Mouse (Mus musculus) lung, postnatal 25 days (tissue): ENCODE data around the gene 5530401A14Rik.

Source experiments
- DNase-seq: peaks from one replicate; pipeline ENCODE4 v3.0.0; 2022; ENCODE audit warnings: low spot score

The 5530401A14Rik gene

DNA sequence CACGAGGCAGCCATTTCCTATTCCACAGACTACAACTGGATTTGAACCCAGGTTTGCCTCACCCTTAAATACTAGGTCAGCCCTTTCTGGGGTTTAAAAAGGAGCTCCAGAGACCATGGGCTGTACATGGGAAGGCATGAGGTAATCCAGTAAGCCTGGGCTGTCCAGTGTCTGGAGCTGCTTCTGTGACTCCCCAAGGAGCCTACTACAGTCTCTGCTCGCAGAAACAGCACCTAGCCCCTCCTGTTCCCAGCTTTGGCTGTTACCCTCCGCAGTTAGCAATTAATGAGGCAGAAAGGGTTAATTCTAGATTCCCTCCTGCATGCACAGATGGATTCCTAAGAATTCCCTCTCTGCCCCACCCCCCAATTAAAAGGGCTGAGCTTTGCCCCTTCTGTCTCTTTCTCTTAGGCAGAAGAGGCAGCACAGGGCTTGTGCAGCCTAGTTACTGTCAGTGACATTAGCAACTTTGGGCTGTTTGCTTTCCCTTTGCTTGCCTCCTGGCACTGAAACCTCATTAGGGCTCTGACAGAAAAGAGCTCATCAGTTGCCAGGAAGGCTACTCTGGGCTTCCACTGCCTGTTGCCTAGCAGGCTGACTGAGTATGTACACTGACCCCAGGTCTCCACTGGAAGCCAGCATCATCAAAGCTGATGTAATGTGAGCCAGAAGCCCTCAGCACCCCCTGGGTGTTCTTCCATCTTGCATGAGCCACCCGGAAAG is at the start of gene 5530401A14Rik:
Gene 5530401A14Rik (plus strand): TSS at position 424 of the 723 bp plus-strand sequence.
- DNase-seq = no peak

DNA sequence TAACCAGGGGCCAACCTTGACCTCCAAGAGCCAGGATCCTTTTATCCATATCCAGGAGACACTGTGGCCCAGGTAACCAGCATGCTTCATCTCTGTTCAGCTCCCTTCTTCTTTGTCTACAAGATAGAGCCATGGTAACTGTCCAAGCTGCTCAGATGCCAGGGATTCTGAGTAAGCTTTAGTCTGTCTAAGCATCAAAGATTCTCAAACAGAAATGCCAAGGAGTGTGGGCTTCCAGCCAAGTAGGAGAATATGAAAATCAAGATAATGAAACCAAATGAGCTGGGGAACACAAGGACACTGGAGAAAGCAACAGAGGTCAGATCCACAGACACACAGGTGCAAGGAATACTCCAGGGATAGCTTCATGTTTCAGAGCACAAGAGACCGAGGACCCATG is 45.7 kb upstream of the 5530401A14Rik start:
- no peak for DNase-seq

DNA sequence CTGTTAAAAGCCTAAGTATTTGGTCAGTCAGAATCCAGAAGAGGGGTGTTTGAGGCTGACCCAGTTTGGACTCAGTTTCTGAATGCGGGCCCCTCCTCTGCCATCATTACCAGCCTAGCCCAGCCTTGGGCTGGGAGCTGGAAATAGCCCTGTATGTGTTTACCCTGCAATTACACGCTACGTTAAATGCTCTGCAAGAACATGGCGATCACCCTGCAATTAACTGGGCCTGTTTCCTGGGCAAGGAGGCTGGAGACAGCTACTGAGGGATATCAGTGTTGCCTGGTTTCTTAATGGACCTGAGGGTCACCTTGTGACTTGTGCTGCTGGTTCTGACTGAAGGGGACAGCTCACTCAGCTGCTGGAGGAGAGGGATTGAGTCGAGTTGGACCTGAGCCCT is 43.9 kb upstream of the 5530401A14Rik start:
- no peak for DNase-seq

DNA sequence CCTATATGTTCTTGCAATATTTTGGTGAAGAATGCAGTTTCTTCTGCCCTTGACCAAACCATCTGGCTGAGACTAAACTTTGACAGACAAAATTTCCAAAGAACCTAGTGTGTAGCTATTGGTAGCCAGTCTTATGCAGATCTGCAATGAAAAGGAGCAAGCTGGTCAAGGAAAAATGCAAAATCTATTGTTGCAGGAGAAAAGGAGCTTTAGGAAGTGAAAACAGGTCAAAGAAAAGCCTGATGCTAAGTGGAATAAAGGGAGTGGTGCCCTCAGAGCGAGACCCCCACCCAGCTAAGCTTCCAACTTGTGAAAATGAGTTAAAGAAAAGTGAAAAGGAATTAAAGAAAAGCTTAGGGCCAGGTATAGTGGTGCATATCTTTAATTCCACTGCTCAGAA is 28.1 kb upstream of the 5530401A14Rik start:
- DNase-seq = no peak

DNA sequence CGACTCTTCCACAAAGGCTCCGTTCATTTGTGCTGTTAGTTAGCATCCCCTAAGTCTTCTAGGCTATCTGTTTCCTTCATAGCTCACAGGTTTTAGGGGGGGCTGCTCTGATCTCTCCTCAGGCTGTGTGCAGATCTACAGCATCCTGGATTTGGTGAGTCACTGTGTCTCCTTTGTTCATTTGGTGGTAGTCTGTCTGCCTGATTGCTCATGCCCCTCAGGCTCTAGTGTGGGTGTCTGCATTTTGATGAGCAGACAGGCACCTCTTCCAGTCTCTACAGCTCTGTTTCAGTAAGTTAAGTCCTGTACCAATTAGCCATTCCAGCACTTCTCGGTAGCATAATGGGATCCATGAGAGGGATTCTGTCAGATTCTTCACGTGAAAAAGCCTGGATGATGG is 22.0 kb upstream of the 5530401A14Rik start:
- no peak for DNase-seq

DNA sequence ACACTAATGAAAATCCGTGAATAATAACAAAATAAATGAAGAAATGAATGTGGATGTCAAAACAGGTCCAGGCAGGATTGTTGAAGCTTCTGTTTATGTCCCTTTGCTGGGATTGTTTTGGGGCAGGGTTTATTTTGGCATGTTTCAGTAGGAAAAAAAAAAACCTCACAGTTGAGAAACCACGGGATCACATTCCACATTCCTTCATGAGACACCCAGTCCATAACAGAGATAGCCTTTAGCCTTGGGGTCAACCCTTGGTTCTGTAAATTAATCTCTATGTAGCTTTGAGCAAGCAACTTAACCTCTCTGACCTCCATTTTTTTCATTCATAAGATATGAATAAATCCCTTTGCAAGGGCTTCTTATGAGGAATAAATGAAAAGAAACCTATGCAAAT is 19.5 kb upstream of the 5530401A14Rik start:
- DNase-seq = no peak

DNA sequence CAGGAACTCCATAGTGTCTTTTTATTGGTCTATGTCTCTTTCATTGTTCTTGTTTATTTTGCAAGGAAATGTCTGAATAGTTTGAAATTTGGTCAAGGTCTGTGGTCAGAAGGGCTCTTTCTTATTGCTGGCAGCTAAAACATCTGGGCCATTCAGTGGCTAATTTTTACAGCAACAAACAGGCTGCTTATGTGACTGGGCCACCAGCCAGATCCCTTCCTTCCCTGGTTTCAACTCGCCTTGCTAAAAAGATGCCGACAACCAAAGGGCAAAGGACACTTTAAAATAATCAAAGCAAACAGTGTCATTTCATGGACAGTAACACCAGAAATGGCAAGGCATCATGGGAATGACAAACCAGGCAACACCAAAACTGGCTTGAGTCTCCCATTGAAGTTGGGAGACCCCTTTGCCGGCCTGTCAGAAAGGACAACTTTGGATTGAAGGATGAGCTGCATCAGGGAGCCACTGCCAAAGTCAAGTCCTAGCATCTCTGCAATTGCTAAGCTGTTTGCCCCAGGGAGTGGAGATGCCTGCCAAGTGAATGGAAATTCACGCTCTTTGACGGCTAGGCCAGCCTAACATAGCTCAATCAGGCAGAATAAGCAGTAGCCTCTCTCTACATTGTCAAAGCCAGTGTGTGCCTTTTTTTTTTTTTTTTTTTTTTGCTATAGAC is 15.3 kb upstream of the 5530401A14Rik start:
- peak; percentile 18 for DNase-seq

DNA sequence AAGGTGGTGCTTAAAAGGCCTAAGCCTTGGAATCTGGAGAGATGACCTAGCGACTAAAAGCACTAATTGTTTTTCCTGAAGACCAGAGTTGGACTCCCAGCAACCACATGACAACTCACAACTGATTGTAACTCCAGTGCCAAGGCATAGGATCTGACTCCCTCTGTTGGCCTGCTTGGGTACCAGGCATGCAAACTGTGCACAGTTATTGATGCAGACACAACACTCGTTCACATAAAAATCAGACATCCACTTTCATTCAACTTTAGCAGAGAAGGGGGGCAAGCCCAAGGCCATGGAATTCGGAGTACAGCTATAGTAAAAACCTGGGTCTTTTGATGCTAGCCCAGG is 14.8 kb upstream of the 5530401A14Rik start:
- DNase-seq = no peak

DNA sequence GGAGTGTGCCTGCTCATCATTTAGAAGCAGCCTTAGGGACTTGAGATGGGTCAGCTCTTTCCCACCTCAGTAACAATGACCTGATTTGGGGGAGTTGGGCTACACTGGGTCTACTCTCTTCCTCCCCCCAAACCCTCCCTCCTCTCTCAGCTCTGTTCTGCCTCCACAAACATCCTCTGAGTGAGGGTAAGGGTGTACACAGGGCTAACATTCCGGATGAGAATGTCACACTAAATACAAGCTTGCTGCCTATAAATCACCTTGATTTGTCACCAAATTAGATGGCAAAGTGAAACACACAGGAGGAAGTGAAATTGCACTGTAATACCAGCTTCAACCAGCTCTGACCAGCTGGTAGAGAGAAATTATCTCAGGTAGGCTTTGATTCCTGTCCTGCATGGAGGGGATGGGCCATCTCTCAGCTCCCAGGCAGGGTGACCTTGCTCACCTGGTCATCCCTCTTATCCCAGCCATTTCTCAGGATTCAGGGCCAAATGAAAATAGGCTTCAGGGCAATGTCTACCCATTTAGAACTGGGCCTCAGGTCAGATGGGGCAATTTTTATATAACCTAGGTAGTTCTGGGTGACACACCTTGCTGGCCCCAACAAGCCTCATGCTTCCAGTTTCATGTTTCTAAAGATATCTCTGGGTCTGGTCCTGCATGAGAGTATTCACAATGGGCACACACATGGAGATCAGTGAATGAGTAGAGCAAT is 12.5 kb upstream of the 5530401A14Rik start:
- no peak for DNase-seq

DNA sequence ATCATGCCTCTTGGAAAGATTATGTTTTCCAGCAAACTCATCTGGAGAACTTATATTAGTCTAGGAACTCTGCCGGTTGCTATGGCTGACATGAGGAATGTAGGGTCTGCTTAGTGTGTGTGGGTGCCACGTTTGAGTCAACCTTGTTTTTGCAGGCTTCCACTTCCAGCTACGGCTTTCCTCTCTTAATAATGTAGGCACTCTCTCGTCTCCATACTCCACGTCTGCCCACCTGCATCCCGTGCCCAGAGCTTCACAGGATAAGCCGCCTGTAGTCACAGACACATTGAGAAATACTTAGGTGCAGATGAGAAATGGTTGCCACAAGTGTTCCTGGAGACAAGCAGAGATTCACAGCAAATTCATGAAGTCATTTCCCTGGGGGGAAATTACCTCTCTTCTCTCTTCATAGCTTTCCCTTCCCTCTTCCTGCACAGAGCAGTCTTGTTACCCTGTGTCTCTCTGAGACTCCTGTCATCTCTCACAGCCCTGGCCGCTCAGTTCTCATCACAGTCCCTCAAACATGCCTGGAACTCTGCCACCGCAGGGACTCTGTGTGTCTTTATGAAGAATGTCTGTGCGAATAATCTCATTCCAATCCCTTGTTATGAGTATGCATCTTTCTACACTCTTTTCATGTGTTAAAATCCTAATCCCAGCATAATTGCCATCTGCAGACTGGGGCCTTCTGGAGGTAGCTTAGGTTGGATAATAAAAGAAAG is 5.3 kb downstream of the 5530401A14Rik start:
- DNase-seq = no peak

DNA sequence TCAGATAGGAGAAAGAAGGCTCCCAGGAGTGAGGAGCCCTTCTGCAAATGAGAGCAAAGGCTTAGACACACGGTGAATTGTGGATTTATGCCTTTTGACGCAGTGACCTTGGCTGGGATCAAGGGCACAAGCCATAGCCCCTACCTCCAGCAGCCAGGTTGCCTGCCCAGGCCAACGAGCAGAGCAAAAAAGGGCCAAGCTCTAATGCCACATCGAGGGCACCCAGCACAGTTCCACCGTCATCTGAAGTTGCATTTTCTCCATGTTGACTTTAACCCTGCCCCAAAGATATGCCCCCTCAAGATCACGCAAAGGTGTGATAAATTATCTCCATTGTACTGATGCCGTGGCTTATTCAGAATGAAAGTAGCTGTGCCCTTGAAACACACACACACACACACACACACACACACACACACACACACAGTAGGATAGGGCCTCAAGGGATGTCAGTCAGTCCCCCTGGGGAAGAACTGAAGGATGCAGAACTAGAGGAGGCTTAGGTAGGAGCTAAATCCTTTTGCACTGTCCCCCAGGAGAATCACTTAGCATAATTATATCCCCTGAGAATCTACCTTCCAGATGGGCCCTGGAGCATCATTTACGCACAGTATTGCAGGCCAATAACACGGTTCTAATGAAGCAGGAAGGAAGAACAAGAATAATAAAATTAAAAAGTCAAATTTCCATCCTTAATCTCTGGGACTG is 11.2 kb downstream of the 5530401A14Rik start:
- DNase-seq = no peak

DNA sequence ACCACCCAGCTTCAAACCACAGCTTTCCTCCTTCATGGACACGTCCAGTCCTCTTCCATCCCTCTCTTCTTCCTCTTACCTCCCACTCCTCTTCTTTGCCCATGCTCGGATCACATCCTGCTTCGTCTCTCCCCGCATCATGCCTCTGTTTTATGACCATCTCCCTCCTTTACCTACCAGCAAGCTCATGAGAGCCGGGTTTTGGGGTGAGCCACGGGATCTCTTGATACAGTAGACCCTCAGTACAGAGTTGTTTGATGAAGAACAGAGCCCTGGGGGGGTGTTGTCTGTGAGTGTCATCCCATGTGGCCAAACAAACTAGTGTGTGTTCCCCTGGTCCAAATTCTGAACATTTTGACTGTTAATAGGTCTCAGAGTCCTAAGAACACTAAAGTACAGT is 36.0 kb downstream of the 5530401A14Rik start:
- no peak for DNase-seq

DNA sequence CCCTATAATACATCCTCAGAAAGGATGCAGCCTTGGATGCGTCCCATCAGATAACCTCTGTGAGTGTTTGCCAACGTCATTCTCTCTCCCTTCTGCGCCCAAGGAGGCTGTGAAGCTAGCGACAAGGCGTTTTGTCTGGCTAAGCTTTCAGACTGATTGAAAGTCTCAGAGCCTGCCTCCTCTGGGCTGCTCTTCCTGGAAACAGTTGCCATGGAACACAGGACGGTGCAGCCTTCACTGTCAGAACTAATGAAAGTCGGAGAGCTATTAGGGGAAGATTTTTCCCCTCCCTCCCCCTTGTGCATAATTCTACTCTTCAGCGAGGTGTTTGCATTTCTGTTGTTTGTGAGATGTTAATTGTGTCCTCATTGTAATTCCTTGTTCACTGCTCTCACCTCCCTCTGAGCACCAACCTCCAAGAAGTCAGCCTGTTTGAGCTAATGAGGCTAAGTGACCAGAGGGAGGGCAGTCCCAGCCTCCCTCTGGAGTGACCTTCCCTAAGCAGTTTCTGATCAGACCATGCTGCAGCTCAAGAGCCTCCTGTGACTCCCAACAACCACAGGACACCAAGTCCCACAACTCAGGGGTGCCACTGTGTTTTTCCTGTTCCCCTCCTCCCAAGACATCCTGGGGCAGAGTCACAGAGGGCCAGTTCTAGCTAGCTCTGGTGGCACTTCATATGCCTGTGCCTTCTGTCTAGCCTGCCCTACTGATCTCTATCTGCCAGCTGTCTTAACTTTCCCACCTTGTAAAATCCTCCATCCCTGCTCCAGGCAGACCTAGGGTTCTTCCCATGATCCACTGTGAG is 37.3 kb downstream of the 5530401A14Rik start:
- no peak for DNase-seq

DNA sequence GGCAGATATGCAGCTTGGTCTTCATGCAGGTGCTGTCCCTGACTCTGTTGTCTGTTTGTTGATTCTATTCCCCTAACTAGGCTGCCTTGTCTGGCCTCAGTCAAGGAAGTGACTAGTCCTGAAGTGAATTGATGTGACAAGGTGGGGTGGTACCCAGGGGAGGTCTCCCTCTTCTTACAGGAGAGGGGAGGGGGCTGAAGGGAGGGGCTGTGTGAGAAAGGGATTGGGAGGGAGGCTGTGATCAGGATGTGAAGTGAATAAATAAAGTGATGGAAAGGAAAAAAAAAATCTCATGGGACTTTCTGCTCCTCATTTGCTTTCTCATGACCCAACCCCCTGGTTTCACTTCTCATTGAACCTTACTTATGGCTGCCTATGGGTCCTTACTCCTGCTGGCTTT is 41.8 kb downstream of the 5530401A14Rik start:
- DNase-seq = no peak

DNA sequence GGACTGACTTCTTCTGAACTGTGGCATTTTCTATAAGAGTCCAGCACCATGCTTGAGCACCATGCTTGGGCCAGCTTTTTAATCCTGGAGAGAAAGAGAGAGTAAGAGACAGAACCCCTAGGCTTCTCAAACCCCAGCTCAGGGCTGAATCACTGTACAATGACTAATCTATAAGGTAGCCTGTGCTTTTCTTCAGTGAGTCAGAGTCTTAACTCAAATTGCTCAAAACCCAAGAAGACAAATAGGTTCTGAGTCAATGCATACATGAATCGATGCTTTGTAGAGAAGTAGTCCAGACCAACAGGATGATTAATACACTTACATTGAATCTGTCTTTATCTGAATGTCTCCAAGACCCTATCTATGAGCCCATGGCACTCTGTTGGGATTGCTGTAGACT is 48.3 kb downstream of the 5530401A14Rik start:
- no peak for DNase-seq

DNA sequence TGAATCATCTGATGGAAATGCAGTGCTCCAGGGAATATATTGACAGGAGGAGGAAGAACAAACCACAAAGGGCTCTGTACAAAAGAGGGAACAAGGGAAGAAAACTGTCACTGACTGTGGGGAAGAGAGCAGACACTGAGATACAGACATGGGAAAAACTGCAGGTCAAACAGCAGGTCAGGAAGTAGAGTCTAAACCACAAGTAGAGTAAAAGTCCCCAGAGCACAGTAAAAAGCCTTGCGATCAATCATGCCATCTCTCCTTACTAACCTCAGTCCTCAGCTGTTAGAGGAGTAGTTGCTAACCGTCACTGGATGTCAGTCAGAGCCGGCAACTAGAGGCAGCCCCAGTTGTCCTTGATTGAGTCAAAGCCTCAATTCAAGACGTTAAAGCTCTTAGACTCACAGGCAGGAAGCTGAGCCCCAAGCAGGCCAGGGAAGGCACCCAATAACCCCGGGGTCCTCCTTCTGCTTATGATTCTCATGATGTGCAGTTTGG is 49.0 kb downstream of the 5530401A14Rik start:
- no peak for DNase-seq

DNA sequence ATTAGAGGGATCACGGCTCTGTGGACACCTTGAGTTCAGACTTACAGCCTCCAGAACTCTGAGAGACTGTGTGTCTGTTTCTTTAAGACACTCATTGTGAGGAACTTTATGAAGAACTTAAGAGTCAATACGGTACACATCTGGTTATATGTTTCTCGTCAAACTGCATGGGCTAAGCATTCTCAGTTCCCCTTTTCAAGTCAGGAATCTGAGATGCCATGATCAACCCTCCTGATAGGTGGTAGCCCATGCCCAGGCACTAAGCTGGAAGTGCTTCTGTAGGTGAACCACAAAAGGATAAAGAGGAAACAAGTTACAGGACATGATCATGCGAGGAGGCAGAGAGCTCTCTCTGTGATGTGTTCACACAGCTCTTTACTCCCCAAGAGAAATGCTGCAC is 52.6 kb downstream of the 5530401A14Rik start:
- no peak for DNase-seq

DNA sequence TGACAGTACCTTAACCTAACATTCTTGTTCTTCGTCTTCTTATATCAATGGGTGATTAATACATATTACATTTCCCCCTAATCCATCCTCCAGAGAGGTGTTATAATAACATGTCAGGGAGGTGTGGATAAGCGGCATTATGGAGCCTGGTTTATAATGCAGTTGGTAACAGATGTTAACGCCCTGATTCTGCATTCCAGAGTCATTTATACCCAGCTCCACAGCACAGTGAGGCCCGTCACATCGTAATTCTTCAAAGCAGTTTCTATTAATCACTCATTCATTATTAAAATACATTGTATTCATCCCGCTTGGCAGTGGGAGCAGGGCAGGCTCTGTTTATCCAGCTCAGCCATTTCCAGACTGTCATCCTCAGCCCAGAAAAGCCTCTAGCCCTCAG is 55.0 kb downstream of the 5530401A14Rik start:
- no peak for DNase-seq

DNA sequence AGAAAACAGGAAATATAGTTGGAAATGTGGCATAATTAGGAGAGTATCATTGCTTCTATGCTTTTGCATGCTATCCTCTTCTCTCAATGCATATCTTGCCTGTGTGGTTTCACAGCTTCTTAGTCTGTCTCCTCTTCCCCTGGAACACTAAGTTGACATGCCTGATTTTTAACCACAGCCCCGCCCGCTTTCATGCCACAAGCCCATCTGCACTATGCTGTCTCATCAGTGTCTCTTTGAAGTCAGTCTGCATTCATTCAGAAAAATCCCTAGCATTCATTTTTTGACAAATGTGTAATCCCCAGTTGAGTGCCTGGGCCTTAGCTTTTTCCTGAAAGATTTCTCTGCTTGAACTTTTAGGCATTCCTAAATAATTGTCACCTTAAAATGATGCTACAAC is 62.6 kb downstream of the 5530401A14Rik start:
- no peak for DNase-seq

DNA sequence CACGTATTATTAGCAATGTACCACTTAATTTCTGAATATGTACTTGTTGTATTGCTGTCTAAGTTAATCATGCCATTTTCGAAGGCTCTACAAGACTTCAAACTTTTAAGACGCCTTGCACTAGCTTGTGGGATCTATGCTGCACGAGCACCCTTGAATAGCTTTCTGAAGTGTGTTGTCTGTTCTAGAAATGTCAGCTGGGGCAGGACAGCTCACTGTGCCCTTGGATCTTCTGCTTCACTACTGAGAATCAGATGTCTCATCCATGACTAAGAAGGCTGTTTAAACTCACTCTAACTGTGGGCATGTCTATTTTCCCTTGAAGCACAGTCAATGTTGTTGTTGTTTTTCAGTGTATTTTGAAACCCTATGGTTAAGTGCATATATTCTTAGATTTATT is 63.2 kb downstream of the 5530401A14Rik start:
- no peak for DNase-seq

DNA sequence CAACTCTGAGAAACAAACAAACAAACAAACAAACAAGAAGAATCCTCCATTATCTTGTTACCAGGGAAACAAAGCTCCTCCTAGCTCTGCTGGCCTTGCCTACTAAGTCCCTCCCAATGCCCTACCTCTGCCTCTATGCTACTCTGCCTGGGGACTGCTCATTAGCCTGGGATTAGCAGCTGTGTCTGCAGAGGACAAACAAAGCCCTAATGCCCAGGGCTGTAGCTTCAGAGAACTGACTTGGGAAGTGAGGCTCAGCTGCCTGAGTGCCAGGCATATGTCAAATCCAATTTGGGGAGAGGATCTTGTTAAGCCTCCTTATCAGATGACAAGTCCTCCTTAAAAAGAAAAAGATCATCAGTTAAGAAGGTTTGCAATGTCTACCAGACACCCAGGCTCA is 65.9 kb downstream of the 5530401A14Rik start:
- DNase-seq = no peak
